Mouse (Mus musculus): Measurements from ENCODE around the gene Prss50.

GRCm38 (mm10) chr9:110841438-110841837 lies 16.3 kb upstream of the Prss50 start:
- TF ChIP-seq MEF2A (IDR thresholded peaks at IDR 0.05; ENCODE audit: extremely low read depth, insufficient replicate concordance, low read depth, low read length, poor library complexity, severe bottlenecking), result no peak
- no peak for TF ChIP-seq CTCF (IDR thresholded peaks at IDR 0.05 in 2 of 3, conservative IDR thresholded peaks at IDR 0.05 in 1 of 3; ENCODE audit: control insufficient read depth in 1 of 3, insufficient read depth in 1 of 3, low read depth in 2 of 3, low read length in 3 of 3, poor library complexity in 1 of 3, severe bottlenecking in 1 of 3)
- no peak for TF ChIP-seq CHD2 (IDR thresholded peaks at IDR 0.05; ENCODE audit: low read length)
- no peak for TF ChIP-seq POLR2AphosphoS2 (IDR thresholded peaks at IDR 0.05; ENCODE audit: low read length)
- TF ChIP-seq POLR2AphosphoS5 (IDR thresholded peaks at IDR 0.05; ENCODE audit: borderline replicate concordance, low read depth, low read length), result no peak
- TF ChIP-seq SMC3 (IDR thresholded peaks at IDR 0.05; ENCODE audit: low read depth, low read length), result no peak
- no peak for TF ChIP-seq MAX (IDR thresholded peaks at IDR 0.05; ENCODE audit: low read length)
- TF ChIP-seq USF1 (IDR thresholded peaks at IDR 0.05; ENCODE audit: low read depth, low read length), result no peak
- no peak for TF ChIP-seq POLR2A (IDR thresholded peaks at IDR 0.05; ENCODE audit: control insufficient read depth in 1 of 2, insufficient read depth in 1 of 2, low read depth in 1 of 2, low read length in 2 of 2, poor library complexity in 1 of 2)
- TF ChIP-seq RAD21 (IDR thresholded peaks at IDR 0.05; ENCODE audit: low read depth, low read length), result no peak
- no peak for TF ChIP-seq ZC3H11A (IDR thresholded peaks at IDR 0.05; ENCODE audit: low read depth, low read length)
- no peak for TF ChIP-seq GATA1 (IDR thresholded peaks at IDR 0.05; ENCODE audit: low read depth, low read length)
- TF ChIP-seq EP300 (IDR thresholded peaks at IDR 0.05; ENCODE audit: low read depth in 1 of 2, low read length in 2 of 2), result no peak
- TF ChIP-seq GABPA (IDR thresholded peaks at IDR 0.05; ENCODE audit: low read depth, low read length), result no peak
